Mouse (Mus musculus) kidney, adult 2 months (tissue): ENCODE measurements around the gene Plekha6.

ENCODE experiments used
- CTCF ChIP-seq: fragments of 200-500 bp; conservative IDR thresholded peaks from 2 replicates; pipeline ENCODE4 v1.5.1; 2011; ENCODE audit warnings: low read depth, mild to moderate bottlenecking, control low read depth, low read length, moderate library complexity, mixed read lengths; ENCODE audit not compliant: insufficient read depth, insufficient read length
- POLR2A ChIP-seq: fragments of 200-500 bp; IDR thresholded peaks from one replicate; pipeline ENCODE4 v1.6.1; 2011; ENCODE audit warnings: low read depth, low read length, control low read depth

DNA sequence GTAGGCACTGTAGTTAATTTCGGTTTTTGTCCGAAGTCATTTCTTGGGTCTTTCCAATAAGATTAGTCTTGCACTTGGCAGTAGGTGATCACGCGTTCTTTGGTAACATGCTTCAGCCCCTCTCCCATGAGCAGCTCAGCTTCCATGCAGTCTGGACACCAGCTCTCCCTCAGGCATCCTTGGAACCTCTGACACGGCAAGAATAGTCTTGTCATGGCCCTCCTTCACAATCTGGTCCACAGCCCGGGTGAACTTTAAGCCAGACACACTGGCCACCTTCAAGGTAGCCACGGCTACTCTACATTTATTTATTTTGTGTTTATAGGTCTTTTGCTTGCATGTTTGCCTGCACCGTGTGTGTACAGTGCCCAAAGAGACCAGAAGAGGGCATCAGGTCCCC, 15.9 kb upstream of the Plekha6 start:
- TF ChIP-seq POLR2A: no peak
- no peak for TF ChIP-seq CTCF
